Mouse (Mus musculus): ENCODE measurements around the gene Dars2. TPM values are rescaled to one million over a fixed set of nuclear protein-coding genes. Genes with fewer than 3 reads are reported as not detected.

Gene Dars2
- polyA plus RNA-seq, 1 experiment = 46.1 TPM

DNA sequence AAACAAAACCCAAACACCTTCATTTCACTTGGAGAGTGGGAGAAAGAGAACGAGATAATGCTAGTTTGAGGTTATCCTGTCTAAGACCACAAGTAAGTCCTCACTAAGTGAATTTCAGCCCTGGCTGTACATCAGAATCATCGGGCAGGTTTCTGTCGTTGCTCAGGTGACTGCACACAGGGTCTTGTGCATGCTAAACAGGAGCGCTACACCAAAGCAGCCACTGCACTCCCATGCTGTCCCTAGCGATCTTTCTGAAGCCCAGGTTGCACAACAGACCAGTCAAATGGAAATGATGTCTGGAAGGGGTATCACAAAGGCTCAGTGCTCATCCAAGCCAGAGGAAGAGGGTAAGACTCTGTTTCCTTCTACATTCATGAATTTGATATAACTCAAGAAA, 64.0 kb downstream of the Dars2 start:
- Histone ChIP-seq H3K27me3 (ENCODE audit: control insufficient read depth, insufficient read depth, low read length, poor library complexity, severe bottlenecking) (no peaks in the 10 kb centered on the region), H3K9me3 (replicated peaks; ENCODE audit: control insufficient read depth, insufficient read depth, low read length, poor library complexity, severe bottlenecking) (no peaks in the 10 kb centered on the region), H3K36me3 (ENCODE audit: control insufficient read depth, insufficient read depth, low read length, poor library complexity, severe bottlenecking) (no peaks in the 10 kb centered on the region), H3K27ac (ENCODE audit: insufficient read depth, low read length) (no peak overlapping the region), H3K4me1 (ENCODE audit: control insufficient read depth, insufficient read depth, low read length) (peaks cover 1% of the 10 kb centered on the region), H3K4me3 (ENCODE audit: low read depth, low read length) (no peak overlapping the region), H3K9ac (ENCODE audit: low read depth, poor library complexity, severe bottlenecking) (no peak overlapping the region)
- no peak for TF ChIP-seq POLR2A (IDR thresholded peaks at IDR 0.05; ENCODE audit: insufficient read depth, low read length)
- TF ChIP-seq EP300 (IDR thresholded peaks at IDR 0.05; ENCODE audit: insufficient read depth, low read depth, low read length) = no peak
- no peak for TF ChIP-seq CTCF (IDR thresholded peaks at IDR 0.05; ENCODE audit: low read depth, low read length)

DNA sequence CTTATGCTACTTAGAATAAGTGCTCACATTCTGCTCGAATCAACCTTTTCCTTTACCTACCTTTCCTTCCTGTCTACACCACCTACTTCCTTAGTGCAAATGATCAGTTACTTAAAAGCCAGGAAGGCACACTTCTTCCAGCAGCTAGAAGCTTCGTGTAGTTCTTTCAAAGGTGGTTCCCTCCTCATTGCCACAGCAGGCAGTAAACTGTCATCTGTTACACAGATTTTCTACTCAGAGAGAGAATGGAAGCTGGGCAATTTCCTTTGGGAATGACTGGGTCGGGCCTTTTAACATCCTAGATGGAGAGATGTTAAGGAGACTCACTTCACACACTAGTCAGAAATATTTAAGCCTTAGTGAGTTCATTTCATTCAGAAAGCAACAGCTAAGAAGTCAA, 64.9 kb downstream of the Dars2 start:
- H3K27me3 ChIP-seq (ENCODE audit: control insufficient read depth, insufficient read depth, low read length, poor library complexity, severe bottlenecking) = no peaks in the 10 kb centered on the region
- no peaks in the 10 kb centered on the region for H3K36me3 ChIP-seq (ENCODE audit: control insufficient read depth, insufficient read depth, low read length, poor library complexity, severe bottlenecking)
- TF ChIP-seq CTCF (IDR thresholded peaks at IDR 0.05; ENCODE audit: low read depth, low read length) = no peak
- TF ChIP-seq POLR2A (IDR thresholded peaks at IDR 0.05; ENCODE audit: insufficient read depth, low read length) = no peak
- TF ChIP-seq EP300 (IDR thresholded peaks at IDR 0.05; ENCODE audit: insufficient read depth, low read depth, low read length) = no peak
- no peak overlapping the region for H3K9ac ChIP-seq (ENCODE audit: low read depth, poor library complexity, severe bottlenecking)
- H3K4me1 ChIP-seq (ENCODE audit: control insufficient read depth, insufficient read depth, low read length) = peaks cover 1% of the 10 kb centered on the region
- no peak overlapping the region for H3K4me3 ChIP-seq (ENCODE audit: low read depth, low read length)
- H3K27ac ChIP-seq (ENCODE audit: insufficient read depth, low read length) = no peak overlapping the region
- no peaks in the 10 kb centered on the region for H3K9me3 ChIP-seq (replicated peaks; ENCODE audit: control insufficient read depth, insufficient read depth, low read length, poor library complexity, severe bottlenecking)

DNA sequence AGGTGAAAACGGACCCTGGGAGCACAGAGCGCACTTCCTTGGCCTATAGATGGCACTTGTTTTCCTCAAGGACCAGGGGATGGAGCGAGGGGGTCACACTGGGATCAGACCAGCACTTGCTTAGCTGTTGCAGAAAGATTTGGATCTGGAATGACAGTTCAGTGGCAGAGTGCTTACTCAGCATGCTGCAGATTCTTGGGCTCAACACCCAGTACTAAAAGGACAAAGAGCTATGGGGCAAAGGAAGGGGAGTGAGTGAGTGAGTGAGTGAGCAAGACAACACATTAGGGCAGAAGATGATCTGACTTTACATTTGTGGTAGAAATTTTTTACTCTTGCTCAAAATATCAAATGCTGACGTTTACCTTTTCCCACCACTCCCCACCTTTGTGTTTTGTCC, 65.5 kb downstream of the Dars2 start:
- Histone ChIP-seq H3K9ac (ENCODE audit: low read depth, poor library complexity, severe bottlenecking) (no peak overlapping the region), H3K27ac (ENCODE audit: insufficient read depth, low read length) (no peak overlapping the region), H3K27me3 (ENCODE audit: control insufficient read depth, insufficient read depth, low read length, poor library complexity, severe bottlenecking) (no peaks in the 10 kb centered on the region), H3K9me3 (replicated peaks; ENCODE audit: control insufficient read depth, insufficient read depth, low read length, poor library complexity, severe bottlenecking) (no peaks in the 10 kb centered on the region), H3K36me3 (ENCODE audit: control insufficient read depth, insufficient read depth, low read length, poor library complexity, severe bottlenecking) (no peaks in the 10 kb centered on the region), H3K4me3 (ENCODE audit: low read depth, low read length) (no peak overlapping the region), H3K4me1 (ENCODE audit: control insufficient read depth, insufficient read depth, low read length) (peaks cover 1% of the 10 kb centered on the region)
- no peak for TF ChIP-seq CTCF (IDR thresholded peaks at IDR 0.05; ENCODE audit: low read depth, low read length)
- no peak for TF ChIP-seq EP300 (IDR thresholded peaks at IDR 0.05; ENCODE audit: insufficient read depth, low read depth, low read length)
- no peak for TF ChIP-seq POLR2A (IDR thresholded peaks at IDR 0.05; ENCODE audit: insufficient read depth, low read length)

DNA sequence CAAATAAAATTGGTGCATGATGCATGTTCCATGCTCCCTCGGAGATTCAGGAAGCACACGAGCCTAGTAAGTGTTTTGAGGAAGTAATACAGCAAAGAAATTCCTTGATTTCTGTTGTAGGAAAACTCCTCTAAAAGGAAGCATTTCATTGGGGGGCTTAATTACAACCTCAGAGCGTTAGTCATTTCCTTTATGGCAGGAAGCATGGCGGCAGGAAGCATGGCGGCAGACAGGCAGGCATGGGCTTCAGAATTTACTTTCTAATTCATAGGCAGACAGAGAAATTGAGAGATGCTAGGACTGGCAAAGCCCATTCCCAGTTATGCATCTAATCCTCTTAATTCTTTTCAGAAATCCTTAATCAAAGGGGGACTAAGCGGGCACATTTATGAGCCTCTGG, 76.6 kb downstream of the Dars2 start:
- TF ChIP-seq POLR2A (IDR thresholded peaks at IDR 0.05; ENCODE audit: insufficient read depth, low read length) = no peak
- no peak for TF ChIP-seq EP300 (IDR thresholded peaks at IDR 0.05; ENCODE audit: insufficient read depth, low read depth, low read length)
- no peak for TF ChIP-seq CTCF (IDR thresholded peaks at IDR 0.05; ENCODE audit: low read depth, low read length)
- Histone ChIP-seq H3K9me3 (replicated peaks; ENCODE audit: control insufficient read depth, insufficient read depth, low read length, poor library complexity, severe bottlenecking) (no peaks in the 10 kb centered on the region), H3K36me3 (ENCODE audit: control insufficient read depth, insufficient read depth, low read length, poor library complexity, severe bottlenecking) (no peaks in the 10 kb centered on the region), H3K4me1 (ENCODE audit: control insufficient read depth, insufficient read depth, low read length) (no peaks in the 10 kb centered on the region), H3K9ac (ENCODE audit: low read depth, poor library complexity, severe bottlenecking) (no peak overlapping the region), H3K27me3 (ENCODE audit: control insufficient read depth, insufficient read depth, low read length, poor library complexity, severe bottlenecking) (no peaks in the 10 kb centered on the region), H3K4me3 (ENCODE audit: low read depth, low read length) (no peak overlapping the region), H3K27ac (ENCODE audit: insufficient read depth, low read length) (no peak overlapping the region)

Other genes starting within 250 kb of the Dars2 start
- gene Rc3h1, start 164.2 kb downstream of the Dars2 start, polyA plus RNA-seq (2011; ENCODE audit: insufficient read depth, insufficient read length, low read depth, missing spikeins) = 33.1 and 36.9 TPM in 2 replicates
- 0.75 and 1.1 TPM in 2 replicates for gene Serpinc1, start 92.1 kb downstream of the Dars2 start, polyA plus RNA-seq (2011; ENCODE audit: insufficient read depth, insufficient read length, low read depth, missing spikeins)
- gene Zbtb37, start 35.8 kb downstream of the Dars2 start, polyA plus RNA-seq (2011; ENCODE audit: insufficient read depth, insufficient read length, low read depth, missing spikeins) = 13.8 and 15.5 TPM in 2 replicates
- 16.2 and 16.4 TPM in 2 replicates for gene Cenpl, start 55 bp upstream of the Dars2 start, polyA plus RNA-seq (2011; ENCODE audit: insufficient read depth, insufficient read length, low read depth, missing spikeins)
- gene Klhl20, start 60.9 kb upstream of the Dars2 start, polyA plus RNA-seq (2011; ENCODE audit: insufficient read depth, insufficient read length, low read depth, missing spikeins) = 16.3 and 17.1 TPM in 2 replicates
- 3.1 and 3.3 TPM in 2 replicates for gene Ankrd45, start 72.0 kb upstream of the Dars2 start, polyA plus RNA-seq (2011; ENCODE audit: insufficient read depth, insufficient read length, low read depth, missing spikeins)
- 0.64 TPM in 1 of 2 replicates, not detected in the other for gene Tex50, start 88.7 kb upstream of the Dars2 start, polyA plus RNA-seq (2011; ENCODE audit: insufficient read depth, insufficient read length, low read depth, missing spikeins)
- 326 and 342 TPM in 2 replicates for gene Prdx6, start 180.6 kb upstream of the Dars2 start, polyA plus RNA-seq (2011; ENCODE audit: insufficient read depth, insufficient read length, low read depth, missing spikeins)